Mouse (Mus musculus): ENCODE results near the gene F7.

Gene F7

DNA sequence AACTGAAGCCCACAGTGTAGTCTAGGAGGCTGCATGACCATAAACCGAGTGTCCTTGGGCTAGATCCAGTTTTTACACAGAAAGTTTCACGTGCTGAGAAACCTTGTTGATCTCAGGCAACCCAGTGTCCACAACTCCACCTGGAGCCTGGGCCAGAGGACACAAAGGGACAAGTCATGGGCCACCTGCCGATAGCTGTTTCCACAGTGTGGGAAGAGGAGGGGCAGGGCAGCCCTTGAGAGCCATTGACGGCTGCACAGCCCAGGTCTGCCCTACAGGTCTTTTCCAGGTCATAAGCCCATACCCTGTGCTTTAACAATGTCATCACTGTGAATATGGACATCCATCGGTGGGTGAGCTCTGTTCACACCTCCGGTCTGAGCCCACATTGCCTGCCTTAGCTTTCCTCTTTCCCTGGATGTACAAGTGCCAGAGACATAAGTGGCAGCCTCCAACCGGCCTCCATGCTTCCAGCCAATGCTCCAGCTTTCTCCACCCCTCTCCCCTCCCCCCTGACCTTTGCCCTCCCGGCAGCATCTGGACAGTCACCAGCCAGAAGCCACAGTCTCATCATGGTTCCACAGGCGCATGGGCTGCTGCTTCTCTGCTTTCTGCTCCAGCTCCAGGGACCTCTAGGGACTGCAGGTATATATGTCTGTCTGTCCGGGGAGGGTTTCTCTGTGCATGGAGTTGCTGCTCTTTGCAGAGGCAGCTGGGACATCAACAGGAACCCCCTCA lies at the start of gene F7:
TSS of gene F7 (plus strand) at position 548 of the 738 bp plus-strand sequence.
- no peak for DNase-seq (ENCODE audit: low read depth, low spot score)

DNA sequence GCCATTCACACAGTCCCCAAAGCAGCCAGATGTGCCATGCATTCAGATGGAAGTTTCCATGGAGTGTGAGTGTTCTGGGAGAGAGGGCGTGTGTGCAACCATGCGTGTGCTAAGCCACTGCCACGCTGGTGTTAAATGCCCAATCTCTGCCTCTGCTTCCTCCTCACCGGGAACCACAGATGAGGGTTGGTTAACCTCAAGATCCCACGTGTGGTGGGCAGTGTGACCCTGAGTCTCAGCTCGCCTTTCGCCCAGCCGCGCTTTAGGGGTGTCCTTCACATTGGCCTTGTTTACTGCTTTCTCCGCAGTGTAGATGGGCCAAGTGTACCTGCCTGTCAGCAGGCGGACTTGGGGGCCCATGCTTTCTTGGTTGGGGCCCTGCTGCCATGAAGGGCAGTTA lies 49.5 kb upstream of the F7 start:
- DNase-seq (ENCODE audit: low read depth, low spot score): no peak

DNA sequence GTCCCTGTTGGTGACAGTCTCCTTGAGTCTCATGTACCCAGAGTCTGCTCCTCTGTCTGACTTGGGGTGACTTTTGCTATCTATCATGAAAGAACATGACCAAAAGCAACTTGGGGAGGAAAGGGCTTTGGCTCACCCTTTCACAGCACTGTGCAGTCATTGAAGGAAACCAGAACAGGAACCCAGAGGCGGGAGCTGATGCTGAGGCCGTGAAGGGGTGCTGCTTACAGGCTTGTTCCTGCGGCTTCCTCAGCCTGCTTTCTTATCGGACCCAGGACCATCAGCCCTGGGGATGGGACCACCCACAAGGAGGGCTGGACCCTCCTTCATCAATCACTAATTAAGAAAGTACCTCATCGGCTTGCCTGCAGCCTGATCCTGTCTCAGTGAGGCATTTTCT lies 49.1 kb upstream of the F7 start:
- DNase-seq (ENCODE audit: low read depth, low spot score): no peak

DNA sequence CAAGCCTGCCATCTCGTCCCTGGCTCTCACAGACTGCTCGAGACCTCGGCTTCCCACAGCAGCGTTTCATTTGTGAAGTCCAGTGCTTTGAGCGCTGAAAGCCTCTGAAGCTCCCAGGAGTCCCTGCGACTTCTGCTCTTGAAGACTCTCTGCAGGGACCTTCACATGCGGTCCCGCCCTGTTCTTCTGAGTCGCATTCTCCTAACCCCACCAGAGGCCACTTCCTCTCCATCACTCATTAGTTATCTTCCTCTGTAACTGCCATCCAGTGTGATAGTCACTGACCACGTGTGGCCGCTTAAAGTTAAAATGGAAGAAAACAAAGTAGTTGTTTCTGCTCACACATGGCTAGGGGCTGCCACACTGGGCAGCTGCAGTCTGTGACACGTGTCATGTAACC lies 48.5 kb upstream of the F7 start:
- DNase-seq (ENCODE audit: low read depth, low spot score): no peak

DNA sequence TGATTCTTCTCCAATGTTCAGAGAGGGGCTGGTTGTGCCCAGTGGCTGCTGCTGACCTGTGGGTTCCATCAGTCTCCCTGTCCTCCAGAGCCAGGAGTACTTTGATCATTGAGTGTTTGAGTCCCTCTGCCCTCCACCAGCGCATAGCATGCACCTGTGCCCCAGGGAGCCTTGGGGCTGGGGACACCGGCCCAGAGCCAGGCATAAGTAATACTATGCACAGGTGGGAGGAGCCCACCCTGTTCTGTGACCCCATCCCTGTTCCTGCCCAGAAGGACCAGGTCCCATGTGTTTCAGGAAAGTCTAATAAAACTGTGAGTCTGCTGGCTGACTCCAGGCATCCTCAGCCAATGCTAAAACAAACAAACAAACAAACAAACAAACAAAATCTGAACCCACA lies 47.5 kb upstream of the F7 start:
- no peak for DNase-seq (ENCODE audit: low read depth, low spot score)

DNA sequence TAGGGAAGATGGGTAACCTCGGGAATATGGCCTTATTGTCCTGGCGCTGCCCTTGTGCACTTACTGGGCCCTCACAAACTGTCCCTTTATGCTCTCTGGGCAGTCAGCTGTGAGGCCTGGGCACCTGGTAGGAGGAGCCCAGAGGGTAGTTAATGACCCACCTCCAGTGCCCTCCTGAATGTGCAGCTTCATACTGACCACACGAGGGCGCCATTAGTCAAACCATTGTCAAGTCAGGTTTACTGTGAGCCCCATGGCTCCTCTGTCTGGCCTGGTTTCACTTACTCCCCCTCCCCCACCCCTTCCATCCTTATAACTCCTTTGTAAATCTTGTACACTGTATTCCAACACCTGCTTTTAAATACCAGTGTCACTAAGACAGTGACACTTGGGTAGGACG lies 47.1 kb upstream of the F7 start:
- no peak for DNase-seq (ENCODE audit: low read depth, low spot score)

DNA sequence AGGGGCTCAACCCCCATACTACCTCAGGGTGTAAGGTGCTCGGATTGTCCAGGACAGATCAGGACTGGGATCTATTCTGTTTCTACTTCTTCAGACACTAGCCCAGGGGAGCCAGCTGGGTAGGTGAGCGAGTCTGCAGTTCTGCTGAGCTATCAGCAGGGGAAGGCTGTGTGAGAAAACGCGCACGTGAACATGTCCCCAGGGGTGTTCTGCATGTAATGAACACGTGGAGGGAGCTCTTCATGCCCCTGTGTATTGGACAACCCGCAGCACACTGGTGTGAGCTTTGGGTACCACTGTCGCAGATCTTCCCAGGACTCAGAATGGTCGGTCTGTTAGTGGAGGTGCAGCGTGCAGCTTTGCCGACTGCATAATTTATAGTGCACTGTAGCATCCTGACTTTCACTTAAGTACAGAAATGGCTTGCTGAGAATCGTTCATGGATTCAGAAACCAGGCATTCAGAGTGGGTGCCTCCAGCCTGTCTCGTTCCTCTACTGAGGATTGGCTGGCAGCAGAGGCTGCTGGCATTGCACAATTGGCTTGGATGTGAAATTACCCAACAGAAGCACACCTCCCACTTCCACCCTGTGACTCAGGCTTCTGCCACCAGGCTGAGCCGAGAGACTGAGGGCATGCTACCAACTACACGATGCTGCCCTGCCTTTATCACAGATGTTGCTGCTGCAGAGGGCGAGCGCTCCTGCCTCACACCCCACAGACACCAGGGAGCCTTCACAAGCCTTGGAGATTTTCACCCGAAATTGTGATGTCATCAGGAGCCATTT lies 42.0 kb upstream of the F7 start:
- peak; percentile 8 for DNase-seq (ENCODE audit: low read depth, low spot score)

DNA sequence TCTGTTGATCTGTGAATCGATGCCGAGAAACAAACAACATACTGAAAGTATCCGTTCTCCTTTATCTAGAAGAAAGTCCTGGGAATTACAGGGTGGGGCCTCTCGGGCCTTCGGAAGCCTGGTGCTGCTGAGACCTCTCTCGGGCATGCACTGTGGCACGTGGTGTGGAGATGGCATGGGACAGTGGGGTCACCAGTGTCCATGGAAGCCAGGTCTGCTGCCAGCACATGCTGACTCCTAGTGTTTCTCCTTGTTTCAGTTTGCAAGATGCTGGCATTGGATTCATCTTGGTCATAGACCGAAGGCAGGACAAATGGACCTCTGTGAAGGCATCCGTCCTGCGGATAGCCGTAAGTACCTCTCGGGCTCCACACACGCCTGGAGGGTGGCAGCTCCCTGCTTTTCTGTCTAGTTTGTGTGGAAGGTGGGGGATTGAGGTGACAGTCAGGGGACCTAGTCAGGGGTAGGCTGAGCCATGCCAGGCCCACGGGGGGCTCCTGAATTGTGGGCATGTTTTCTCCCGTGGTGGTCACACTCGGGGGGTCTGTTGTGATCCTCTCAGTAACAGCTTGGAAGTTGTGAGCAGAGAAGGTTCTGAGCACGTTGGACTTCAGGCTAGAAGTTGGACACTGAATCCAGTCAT lies 41.1 kb upstream of the F7 start:
- DNase-seq (ENCODE audit: low read depth, low spot score): no peak

DNA sequence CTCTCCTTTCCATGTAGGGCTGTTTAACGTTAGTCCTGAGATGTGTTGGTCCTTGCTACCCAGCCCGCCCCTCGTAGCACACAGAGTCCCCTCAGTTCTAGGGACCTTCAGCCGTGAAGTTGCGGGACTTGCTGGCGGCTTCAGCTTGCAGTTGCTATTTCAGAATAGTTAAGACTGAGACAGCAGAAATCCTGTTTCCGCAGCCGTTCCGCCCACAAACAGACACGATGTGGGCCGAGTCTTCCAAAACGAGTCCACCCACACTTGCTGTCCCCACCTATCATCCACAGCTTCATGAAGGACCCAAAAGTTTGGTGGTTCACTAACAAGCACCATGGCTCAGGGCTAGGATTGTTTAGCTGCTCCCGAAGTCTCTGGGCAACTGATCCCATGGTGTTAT lies 40.6 kb upstream of the F7 start:
- no peak for DNase-seq (ENCODE audit: low read depth, low spot score)

DNA sequence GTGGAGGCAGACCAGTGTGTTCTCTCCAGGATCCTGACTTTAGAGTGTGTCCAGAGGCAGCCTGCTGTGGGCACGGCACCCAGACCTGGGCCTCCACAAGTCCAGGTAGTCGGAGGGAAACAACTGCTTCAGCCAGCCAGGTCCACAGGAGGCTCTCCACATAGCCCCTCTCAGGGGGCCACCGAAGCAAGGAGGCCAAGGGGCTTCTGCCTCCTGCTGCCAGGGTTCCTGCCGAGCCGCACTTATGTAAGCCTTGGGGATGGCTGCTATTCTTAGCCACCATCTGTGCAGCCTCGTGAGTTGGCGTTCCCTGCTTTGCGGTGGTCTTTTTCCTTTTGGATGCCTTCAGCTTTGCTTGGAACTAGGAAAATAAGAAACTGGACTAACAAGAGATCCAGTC lies 38.3 kb upstream of the F7 start:
- DNase-seq (ENCODE audit: low read depth, low spot score): no peak

DNA sequence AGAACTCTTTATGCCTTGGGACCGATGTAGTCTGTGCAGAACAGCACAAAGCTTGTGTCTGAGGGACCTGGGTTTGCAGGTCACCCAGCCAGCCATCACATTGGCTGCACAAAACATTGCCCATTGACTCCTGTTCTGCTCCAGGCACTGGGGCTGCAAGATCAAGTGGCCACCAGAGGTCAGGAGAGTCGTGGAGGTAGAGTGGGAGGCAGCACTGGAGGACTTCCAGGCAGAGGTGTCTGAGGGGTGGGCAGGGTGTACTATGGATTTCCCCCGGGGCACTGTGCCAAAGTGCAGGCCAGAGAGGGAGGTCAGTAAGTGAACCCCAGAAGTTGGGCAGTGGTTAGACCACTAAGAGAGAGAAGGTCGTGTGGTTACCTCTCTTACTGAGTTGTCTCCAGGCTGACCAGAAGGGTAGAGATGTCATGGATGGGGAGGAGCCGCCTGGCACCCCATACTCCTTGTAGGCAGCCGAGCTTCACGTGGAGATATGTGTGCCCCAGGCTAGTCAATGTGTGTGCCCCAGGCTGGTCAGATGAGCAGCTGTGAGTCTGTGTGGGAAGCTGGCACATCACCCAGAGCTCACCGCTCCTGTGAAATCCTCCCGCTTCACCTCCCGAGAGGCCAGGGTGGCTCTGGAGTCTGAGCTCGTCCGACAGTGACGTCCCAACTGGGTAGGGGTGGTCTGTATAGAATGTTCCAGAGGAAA lies 37.0 kb upstream of the F7 start:
- no peak for DNase-seq (ENCODE audit: low read depth, low spot score)

DNA sequence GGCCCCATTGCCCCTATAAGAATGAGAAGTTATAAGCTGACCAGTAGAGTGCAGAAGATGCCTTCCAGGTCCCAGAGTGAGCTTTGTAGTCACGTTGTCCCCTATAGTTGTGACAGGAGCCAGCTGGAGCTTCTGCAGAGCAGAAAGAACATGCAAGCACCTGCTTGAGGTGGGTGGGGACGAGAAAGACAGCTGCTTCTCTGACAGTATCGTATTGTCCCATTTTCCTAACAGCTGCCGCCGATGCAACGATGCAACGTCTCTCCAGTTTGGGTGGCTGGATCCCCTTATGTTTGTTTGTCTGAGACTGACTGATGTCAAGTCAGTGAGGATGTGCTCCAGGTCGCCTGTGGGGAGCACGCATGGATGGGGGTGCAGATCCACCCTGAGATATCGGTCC lies 34.4 kb upstream of the F7 start:
- no peak for DNase-seq (ENCODE audit: low read depth, low spot score)

DNA sequence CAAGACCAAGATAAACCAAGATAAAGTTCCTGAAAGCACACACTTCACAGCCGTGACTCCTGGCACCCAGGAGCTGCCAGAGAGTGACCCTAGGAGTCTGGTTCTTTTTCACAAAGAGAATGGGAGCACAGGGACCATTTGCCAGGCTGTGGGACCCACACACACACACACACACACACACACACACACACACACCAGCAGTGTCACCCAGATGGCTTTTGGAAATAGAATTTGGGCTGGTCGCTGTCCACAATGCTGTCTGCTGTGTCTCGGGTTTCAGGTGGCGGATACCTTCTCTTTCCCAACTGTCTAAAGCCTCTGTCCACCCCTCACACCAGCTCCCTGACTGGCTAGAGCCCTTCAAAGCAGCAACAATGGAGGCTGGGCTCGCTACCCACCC lies 31.4 kb upstream of the F7 start:
- DNase-seq (ENCODE audit: low read depth, low spot score): no peak

DNA sequence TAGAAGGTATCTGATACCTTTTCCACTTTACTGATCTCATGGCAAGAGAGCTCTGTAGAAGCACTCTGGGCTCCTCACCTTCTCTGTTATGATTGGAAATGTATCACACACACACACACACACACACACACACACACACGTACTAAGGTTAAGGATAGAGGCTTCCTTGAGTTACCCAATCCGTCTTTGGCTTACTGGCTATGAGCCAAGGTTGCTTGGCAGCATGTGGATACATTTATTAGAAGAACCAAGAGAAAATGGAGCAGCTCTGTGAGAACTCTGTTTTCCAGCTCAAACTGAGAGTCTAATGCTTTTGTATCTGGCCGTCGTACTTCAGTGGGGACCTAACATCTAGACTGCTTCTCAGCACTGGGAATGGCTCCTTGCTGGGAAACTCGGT lies 30.4 kb upstream of the F7 start:
- DNase-seq (ENCODE audit: low read depth, low spot score): no peak

DNA sequence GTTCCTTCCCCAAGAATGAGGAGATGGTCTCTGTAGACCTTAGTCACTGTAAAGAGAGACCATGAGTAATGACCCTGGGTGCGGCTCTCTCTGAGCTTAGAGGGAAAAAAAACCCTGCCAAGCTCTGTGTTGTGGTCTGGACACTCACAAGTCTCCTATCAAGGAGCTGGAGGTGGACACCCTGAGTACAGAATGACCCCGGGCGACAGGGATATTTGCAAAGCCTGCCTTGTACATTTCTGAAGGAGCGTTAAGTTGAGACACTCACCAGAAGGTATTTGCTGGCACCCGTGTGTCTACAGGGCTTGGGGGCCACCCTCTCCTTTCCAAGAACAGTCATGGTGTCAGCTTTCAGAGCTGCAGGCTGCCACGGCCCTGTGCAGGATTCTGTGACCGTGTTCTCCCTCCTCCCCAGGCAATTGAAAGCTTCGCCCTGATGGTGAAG lies 29.0 kb upstream of the F7 start:
- no peak for DNase-seq (ENCODE audit: low read depth, low spot score)

DNA sequence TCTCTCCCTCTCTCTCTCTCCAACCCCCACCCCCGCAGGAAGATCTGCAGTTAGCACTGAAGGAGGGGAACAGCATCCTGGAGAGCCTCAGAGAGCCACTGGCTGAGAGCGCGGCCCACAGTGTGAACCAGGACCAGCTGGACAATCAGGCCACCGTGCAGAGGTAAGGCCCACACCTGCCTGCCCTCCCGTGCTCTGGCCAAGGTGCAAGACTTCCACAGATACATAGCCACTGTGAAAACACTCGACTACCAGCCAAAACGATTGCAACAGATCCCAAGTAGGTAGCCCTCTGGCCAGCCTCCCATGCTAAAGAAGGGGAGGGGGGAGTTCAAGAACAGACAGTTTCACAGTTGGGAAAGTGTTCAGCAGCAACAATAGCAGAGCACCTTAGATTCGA lies 27.5 kb upstream of the F7 start:
- DNase-seq (ENCODE audit: low read depth, low spot score): no peak

DNA sequence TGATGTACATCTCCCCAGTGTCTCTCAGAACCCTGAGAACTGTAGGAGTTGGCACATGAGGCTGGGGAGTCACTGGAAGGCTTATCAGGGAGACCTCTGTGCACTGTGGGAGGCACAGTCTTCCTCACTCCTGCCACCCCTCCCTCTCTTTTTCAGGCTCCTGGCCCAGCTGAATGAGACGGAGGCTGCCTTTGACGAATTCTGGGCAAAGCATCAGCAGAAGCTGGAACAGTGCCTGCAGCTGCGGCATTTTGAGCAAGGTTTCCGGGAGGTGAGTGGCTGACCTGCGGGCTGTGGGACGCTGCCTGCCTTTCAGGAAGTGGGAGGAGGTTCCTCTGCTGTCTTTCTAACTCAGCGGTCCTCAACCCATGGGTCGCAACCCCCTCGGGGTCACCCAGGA lies 26.0 kb upstream of the F7 start:
- DNase-seq (ENCODE audit: low read depth, low spot score): no peak

DNA sequence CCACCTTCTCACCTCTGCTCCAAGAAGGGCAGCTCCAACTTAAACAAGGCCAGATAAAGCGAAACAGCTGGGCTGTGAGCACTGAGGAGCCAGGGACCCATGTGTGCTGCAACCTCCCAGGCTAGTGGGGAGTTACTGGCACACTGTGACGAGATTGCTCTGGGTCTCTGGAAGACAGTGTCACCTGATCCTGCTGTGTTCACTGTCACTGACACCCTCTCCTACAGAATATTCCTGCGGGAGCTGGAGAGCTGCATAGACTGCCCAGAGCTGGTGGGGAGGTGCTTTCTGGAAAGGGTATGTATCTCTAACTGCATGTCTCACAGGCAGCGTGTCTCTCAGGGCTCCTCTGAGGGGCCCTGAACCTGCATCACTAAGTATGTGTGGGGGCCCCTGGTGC lies 18.4 kb upstream of the F7 start:
- DNase-seq (ENCODE audit: low read depth, low spot score): no peak

DNA sequence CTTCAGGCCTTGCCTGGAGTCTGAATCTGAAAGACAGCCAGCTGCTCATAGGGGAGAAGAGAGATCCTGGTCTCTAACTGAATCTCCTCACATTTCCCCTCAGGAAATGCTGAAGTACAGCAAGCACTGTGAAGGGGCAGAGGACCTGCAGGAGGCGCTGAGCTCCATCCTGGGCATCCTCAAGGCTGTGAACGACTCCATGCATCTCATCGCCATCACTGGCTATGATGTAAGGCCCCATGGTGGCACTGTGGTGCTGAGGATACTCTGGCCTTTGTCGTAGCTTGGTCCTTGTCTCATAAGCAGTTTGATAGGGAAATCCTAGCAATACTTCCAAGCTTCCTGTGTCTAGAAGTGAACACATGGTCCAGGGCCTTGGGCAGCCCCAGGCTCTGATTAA lies 15.5 kb upstream of the F7 start:
- no peak for DNase-seq (ENCODE audit: low read depth, low spot score)

DNA sequence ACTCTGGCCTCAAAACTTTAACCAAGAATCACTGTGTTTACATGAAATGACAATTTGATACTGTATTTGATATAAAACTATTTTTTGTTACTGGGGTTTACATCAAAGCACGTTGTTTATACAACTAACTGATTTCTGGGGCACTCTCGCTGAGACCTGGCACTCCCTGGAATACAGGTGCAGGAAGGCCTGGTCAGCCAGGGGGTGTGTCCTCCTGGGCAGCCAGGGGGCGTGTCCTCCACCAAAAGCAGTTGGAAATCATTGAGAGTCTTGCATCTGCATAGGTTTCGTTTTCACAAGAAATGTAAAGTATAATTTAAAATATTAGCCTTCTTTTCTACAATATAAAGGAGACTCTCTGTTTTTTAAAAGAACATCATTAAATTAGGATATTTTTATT lies 6.3 kb upstream of the F7 start:
- no peak for DNase-seq (ENCODE audit: low read depth, low spot score)

DNA sequence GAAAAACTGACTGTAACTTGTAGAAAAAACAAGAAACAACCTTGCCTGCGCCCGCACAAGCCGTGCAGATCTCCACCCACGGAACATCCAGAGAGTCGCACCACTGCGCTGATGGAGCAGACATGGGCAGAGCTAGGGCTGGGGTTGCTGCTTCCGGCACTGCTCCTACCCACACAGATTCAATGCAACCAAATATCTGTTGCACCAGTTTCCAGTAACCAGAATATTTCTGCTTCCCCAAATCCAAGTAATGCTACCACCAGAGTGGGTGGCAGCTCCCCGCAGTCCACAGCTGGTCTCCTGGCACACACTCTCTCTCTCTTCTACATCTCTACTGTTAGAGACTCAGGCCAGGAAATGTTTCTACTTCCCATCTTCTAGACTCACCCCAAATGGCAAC lies 4.0 kb upstream of the F7 start:
- no peak for DNase-seq (ENCODE audit: low read depth, low spot score)

DNA sequence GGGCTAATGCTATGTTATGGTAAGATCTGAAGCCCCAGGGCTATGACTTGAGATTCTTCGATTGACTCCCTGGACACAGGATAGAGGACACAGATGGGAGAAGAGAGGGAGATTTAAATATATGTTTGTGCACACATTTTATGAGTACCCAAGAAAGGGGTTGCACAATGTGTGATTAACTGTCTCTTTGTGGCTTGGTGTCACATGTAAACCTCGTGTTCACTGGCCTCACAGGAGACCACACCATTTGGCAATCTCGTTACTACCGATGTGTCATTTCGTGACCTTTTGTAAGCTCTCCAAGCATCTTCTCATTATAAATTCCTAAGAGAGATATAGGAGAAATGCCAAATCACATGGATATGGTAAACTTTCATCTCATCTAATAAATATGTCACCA lies 1.8 kb downstream of the F7 start:
- no peak for DNase-seq (ENCODE audit: low read depth, low spot score)
